Mouse (Mus musculus) embryonic facial prominence, embryonic 11.5 days (tissue): ENCODE measurements around the gene Rab10. TPM values are rescaled to one million over a fixed set of nuclear protein-coding genes. Genes with fewer than 3 reads are reported as not detected.

Experiments
- ATAC-seq: fragments of 200-750 bp; cut with Nextera tagmentation; replicated peaks from 2 replicates; pipeline ENCODE4 v1.8.0; 2017; ENCODE audit warnings: low read depth; ENCODE audit not compliant: insufficient number of reproducible peaks, low FRiP score, low TSS enrichment
- DNase-seq: peaks from one replicate; pipeline ENCODE4 v3.0.0-alpha.2; 2015; ENCODE audit warnings: low spot score
- H3K27ac ChIP-seq: fragments of 300-500 bp; sonication (generic); replicated peaks from 2 replicates; pipeline ENCODE4 v1.5.1; 2014; ENCODE audit warnings: mild to moderate bottlenecking, low read depth, low read length, control low read depth
- H3K27me3 ChIP-seq: fragments of 300-500 bp; sonication (generic); 2 replicates; pipeline ENCODE4 v1.6.1; 2014; ENCODE audit warnings: mild to moderate bottlenecking, low read length, moderate library complexity, mixed read lengths; ENCODE audit not compliant: control insufficient read depth, insufficient read depth
- H3K36me3 ChIP-seq: fragments of 300-500 bp; sonication (generic); replicated peaks from 2 replicates; pipeline ENCODE4 v1.6.1; 2014; ENCODE audit warnings: low read depth, mild to moderate bottlenecking, low read length, moderate library complexity, mixed read lengths; ENCODE audit not compliant: control insufficient read depth, insufficient read depth
- H3K4me1 ChIP-seq: fragments of 300-500 bp; sonication (generic); 2 replicates; pipeline ENCODE4 v1.6.1; 2014; ENCODE audit warnings: low read length, mixed read lengths; ENCODE audit not compliant: control insufficient read depth, insufficient read depth
- H3K4me2 ChIP-seq: fragments of 300-500 bp; sonication (generic); 2 replicates; pipeline ENCODE4 v1.6.1; 2014; ENCODE audit warnings: low read depth, mild to moderate bottlenecking, control low read depth, low read length, moderate library complexity
- H3K4me3 ChIP-seq: fragments of 300-500 bp; sonication (generic); 2 replicates; pipeline ENCODE4 v1.5.1; 2014; ENCODE audit warnings: low read depth, low read length, control low read depth
- H3K9ac ChIP-seq: fragments of 300-500 bp; sonication (generic); replicated peaks from 2 replicates; pipeline ENCODE4 v1.6.1; 2014; ENCODE audit warnings: mild to moderate bottlenecking, control low read depth, low read length
- H3K9me3 ChIP-seq: fragments of 300-500 bp; sonication (generic); replicated peaks from 2 replicates; pipeline ENCODE4 v1.6.1; 2016; ENCODE audit warnings: mild to moderate bottlenecking, low read length, inconsistent platforms, mixed read lengths; ENCODE audit not compliant: control insufficient read depth
- whole genome bisulfite sequencing: fragments of 180-500 bp; shearing (Covaris S2); extraction: QIAGEN DNeasy Blood & Tissue Kit; methylation state at CpG from one replicate; pipeline ENCODE4 v1.1.7; 2014; 5-methylcytosine and 5-hydroxymethylcytosine counted together
- polyA plus RNA-seq: library from polyadenylated mRNA; unstranded; fragments of >200 nt; fragmentation: Nextera tagmentation; extraction: Ambion mirVana; gene quantifications from 2 replicates; pipeline ENCODE4 v1.2.1, GENCODE M21; 2014

The Rab10 gene
- polyA plus RNA-seq, 1 experiment from 2014 or later: 107 TPM

- Histone ChIP-seq H3K27me3 (no peaks in the 10 kb centered on the region), H3K4me2 (no peak overlapping the region), H3K27ac (no peak overlapping the region), H3K9me3 (no peaks in the 10 kb centered on the region), H3K4me1 (no peaks in the 10 kb centered on the region), H3K9ac (no peak overlapping the region), H3K4me3 (no peak overlapping the region), H3K36me3 (peaks cover 3% of the 10 kb centered on the region)
- DNase-seq: no peak
- no peak for ATAC-seq
These were observed 56.2 kb downstream of the Rab10 start for GRCm38 (mm10) chr12:3253591-3253990.

GRCm38 (mm10) chr12:3246091-3246490 is 63.7 kb downstream of the Rab10 start:
- ATAC-seq: no peak
- Histone ChIP-seq H3K36me3 (no peaks in the 10 kb centered on the region; the same call in 1 of the 2 replicates), H3K4me2 (no peak overlapping the region), H3K9ac (no peak overlapping the region), H3K4me1 (no peaks in the 10 kb centered on the region), H3K27me3 (no peaks in the 10 kb centered on the region), H3K4me3 (no peak overlapping the region), H3K9me3 (no peaks in the 10 kb centered on the region), H3K27ac (no peak overlapping the region)
- WGBS: 89% methylated on average over 6 of the region's 6 CpGs
- no peak for DNase-seq

GRCm38 (mm10) chr12:3239544-3239943 is 70.2 kb downstream of the Rab10 start:
- Histone ChIP-seq H3K4me2 (no peak overlapping the region), H3K9ac (no peak overlapping the region), H3K27ac (no peak overlapping the region), H3K4me3 (no peak overlapping the region), H3K9me3 (no peaks in the 10 kb centered on the region; the same call in 1 of the 2 replicates), H3K36me3 (peaks cover 13% of the 10 kb centered on the region), H3K4me1 (no peaks in the 10 kb centered on the region), H3K27me3 (no peaks in the 10 kb centered on the region)
- whole genome bisulfite sequencing: 95% methylated on average over 1 of the region's 1 CpGs
- ATAC-seq (no peak), DNase-seq (no peak)

- Histone ChIP-seq H3K4me1 (no peaks in the 10 kb centered on the region), H3K9ac (no peak overlapping the region), H3K27me3 (no peaks in the 10 kb centered on the region), H3K4me3 (no peak overlapping the region), H3K9me3 (no peaks in the 10 kb centered on the region; the same call in 1 of the 2 replicates), H3K27ac (no peak overlapping the region), H3K4me2 (no peak overlapping the region), H3K36me3 (peaks cover 13% of the 10 kb centered on the region)
- WGBS: 94% methylated on average over 16 of the region's 16 CpGs
- DNase-seq: peak; percentile 1
- no peak for ATAC-seq
These were observed 71.3 kb downstream of the Rab10 start for GRCm38 (mm10) chr12:3238361-3239051.

GRCm38 (mm10) chr12:3237799-3238198 is 72.0 kb downstream of the Rab10 start:
- no peak overlapping the region for H3K4me2 ChIP-seq
- no peak for DNase-seq
- H3K9me3 ChIP-seq: no peaks in the 10 kb centered on the region; the same call in 1 of the 2 replicates
- WGBS: 79% methylated on average over 3 of the region's 5 CpGs
- H3K36me3 ChIP-seq: peaks cover 13% of the 10 kb centered on the region
- no peaks in the 10 kb centered on the region for H3K4me1 ChIP-seq
- H3K9ac ChIP-seq: no peak overlapping the region
- H3K27ac ChIP-seq: no peak overlapping the region
- ATAC-seq: no peak
- H3K4me3 ChIP-seq: no peak overlapping the region
- no peaks in the 10 kb centered on the region for H3K27me3 ChIP-seq

GRCm38 (mm10) chr12:3236831-3237681 is 72.7 kb downstream of the Rab10 start:
- peak; percentile 6 for DNase-seq
- H3K4me2 ChIP-seq: no peak overlapping the region
- no peak overlapping the region for H3K27ac ChIP-seq
- H3K36me3 ChIP-seq: peaks cover 13% of the 10 kb centered on the region
- no peaks in the 10 kb centered on the region for H3K27me3 ChIP-seq
- no peak for ATAC-seq
- WGBS: 92% methylated on average over 11 of the region's 12 CpGs
- no peak overlapping the region for H3K4me3 ChIP-seq
- no peak overlapping the region for H3K9ac ChIP-seq
- H3K4me1 ChIP-seq: no peaks in the 10 kb centered on the region
- no peaks in the 10 kb centered on the region; the same call in 1 of the 2 replicates for H3K9me3 ChIP-seq

- Histone ChIP-seq H3K9me3 (no peaks in the 10 kb centered on the region; the same call in 1 of the 2 replicates), H3K9ac (no peak overlapping the region; the same call in 1 of the 2 replicates), H3K27me3 (no peaks in the 10 kb centered on the region), H3K4me3 (peak overlapping the region; percentile 46), H3K36me3 (peaks cover 13% of the 10 kb centered on the region), H3K4me1 (no peaks in the 10 kb centered on the region), H3K27ac (no peak overlapping the region), H3K4me2 (peak overlapping the region; percentile 47)
- 71% methylated on average over 14 of the region's 14 CpGs for WGBS
- DNase-seq (peak; percentile 33), ATAC-seq (no peak)
These were observed 73.6 kb downstream of the Rab10 start for GRCm38 (mm10) chr12:3236163-3236641.
